Mouse (Mus musculus) adipose tissue, adult 10 weeks (tissue): ENCODE measurements around the gene Epc2. TPM values are rescaled to one million over a fixed set of nuclear protein-coding genes. Genes with fewer than 3 reads are reported as not detected.

Experiments
- polyA plus RNA-seq: library from polyadenylated mRNA; stranded (reverse); fragments of 350-450 nt; fragmentation: Illumina TruSeq; extraction: RNeasy Lipid Tissue Mini Kit (QIAGEN cat#74804); gene quantifications from one replicate; pipeline ENCODE4 v1.2.3, GENCODE M21; 2014; ENCODE audit warnings: low read depth, low replicate concordance

Epc2 gene
- polyA plus RNA-seq = 15.8 TPM

GRCm38 (mm10) chr2:49450931-49451636 is at the start of gene Epc2:
Epc2 (plus strand) TSS chr2:49451486.

Other genes starting within 250 kb of the Epc2 start
- 3.8 TPM for gene Kif5c, start 167.8 kb downstream of the Epc2 start, polyA plus RNA-seq